Mouse (Mus musculus): Measurements from ENCODE around the gene Pcid2. TPM values are rescaled to one million over a fixed set of nuclear protein-coding genes. Genes with fewer than 3 reads are reported as not detected.
"Not testable (repeated sequence)": the region's sequence is repeated elsewhere in the genome, so short reads cannot be mapped to it uniquely, and the experiment has no call there.

Gene Pcid2
- polyA plus RNA-seq, 3 experiments from 2014 or later, result 40.3 to 43.9 (median 41.1) TPM

GRCm38 (mm10) chr8:13075579-13075978, 29.7 kb downstream of the Pcid2 start:
- ATAC-seq, result not testable (repeated sequence)

GRCm38 (mm10) chr8:13075044-13075443, 30.2 kb downstream of the Pcid2 start:
- ATAC-seq, result no peak

- no peak for ATAC-seq
Measured at GRCm38 (mm10) chr8:13073255-13073654, 32.0 kb downstream of the Pcid2 start.

- no peak for ATAC-seq
Measured at GRCm38 (mm10) chr8:13063112-13063511, 42.1 kb downstream of the Pcid2 start.

GRCm38 (mm10) chr8:13060441-13061150, 44.7 kb downstream of the Pcid2 start, which contains the start of gene Proz:
Gene Proz (plus strand): TSS chr8:13060914.
- ATAC-seq, result no peak

GRCm38 (mm10) chr8:13057351-13057750, 47.9 kb downstream of the Pcid2 start:
- ATAC-seq, result no peak

- ATAC-seq, result no peak
Measured at GRCm38 (mm10) chr8:13050550-13050949, 54.7 kb downstream of the Pcid2 start.

- ATAC-seq, result no peak
Measured at GRCm38 (mm10) chr8:13047652-13048051, 57.6 kb downstream of the Pcid2 start.

- ATAC-seq, result no peak
Measured at GRCm38 (mm10) chr8:13041459-13041858, 63.8 kb downstream of the Pcid2 start.

- no peak for ATAC-seq
Measured at GRCm38 (mm10) chr8:13039054-13039453, 66.2 kb downstream of the Pcid2 start.

GRCm38 (mm10) chr8:13037569-13037968, 67.7 kb downstream of the Pcid2 start:
- no peak for ATAC-seq

- ATAC-seq, result no peak
Measured at GRCm38 (mm10) chr8:13037015-13037414, 68.2 kb downstream of the Pcid2 start, which contains the start of gene F10. Gene F10 (plus strand): TSS chr8:13037308.

- no peak for ATAC-seq
Measured at GRCm38 (mm10) chr8:13036346-13036812, 68.9 kb downstream of the Pcid2 start.

GRCm38 (mm10) chr8:13028482-13028881, 76.8 kb downstream of the Pcid2 start:
- no peak for ATAC-seq

GRCm38 (mm10) chr8:13027615-13028014, 77.6 kb downstream of the Pcid2 start:
- no peak for ATAC-seq

Other genes with a start within 250 kb of the Pcid2 start
- gene Mcf2l, start 231.7 kb downstream of the Pcid2 start, polyA plus RNA-seq (2017; shearing (Covaris generic)), result under 1 TPM in 1 of 3 experiments, not detected in 2; 0.51 TPM
- not detected for gene F7, start 79.4 kb downstream of the Pcid2 start, polyA plus RNA-seq (2017; shearing (Covaris generic))
- not detected for gene F10, start 68.2 kb downstream of the Pcid2 start, polyA plus RNA-seq (2017; shearing (Covaris generic))
- 1 to 10 TPM; 2.2 to 3.4 (median 2.5) TPM for gene Proz, start 44.5 kb downstream of the Pcid2 start, polyA plus RNA-seq (2017; shearing (Covaris generic))
- gene Cul4a, start 162 bp upstream of the Pcid2 start, polyA plus RNA-seq (2017; shearing (Covaris generic)), result 10 to 100 TPM; 15.3 to 20.1 (median 16.9) TPM
- gene Lamp1, start 53.7 kb upstream of the Pcid2 start, polyA plus RNA-seq (2017; shearing (Covaris generic)), result 10 to 100 TPM; 10.1 to 22.6 (median 17.5) TPM
- 1 to 10 TPM in 2 of 3 experiments, under 1 TPM in 1; 0.48 to 6.3 (median 2.8) TPM for gene Grtp1, start 95.2 kb upstream of the Pcid2 start, polyA plus RNA-seq (2017; shearing (Covaris generic))
- gene Adprhl1, start 148.7 kb upstream of the Pcid2 start, polyA plus RNA-seq (2017; shearing (Covaris generic)), result not detected
- 10 to 100 TPM; 16.0 to 25.2 (median 22.4) TPM for gene Dcun1d2, start 182.7 kb upstream of the Pcid2 start, polyA plus RNA-seq (2017; shearing (Covaris generic))
- 10 to 100 TPM; 24.1 to 28.8 (median 26.7) TPM for gene Tmco3, start 182.7 kb upstream of the Pcid2 start, polyA plus RNA-seq (2017; shearing (Covaris generic))
- gene Tfdp1, start 233.3 kb upstream of the Pcid2 start, polyA plus RNA-seq (2017; shearing (Covaris generic)), result 10 to 100 TPM; 33.2 to 64.7 (median 37.8) TPM